Mouse (Mus musculus): ENCODE data around the gene Dcbld1. TPM values are rescaled to one million over a fixed set of nuclear protein-coding genes. Genes with fewer than 3 reads are reported as not detected.

The Dcbld1 gene
- polyA plus RNA-seq, 1 experiment from 2014 or later = 20.0 TPM

GRCm38 (mm10) chr10:52360241-52360735, 126.9 kb downstream of the Dcbld1 start:
- DNase-seq (ENCODE audit: low spot score) = no peak
- no peak overlapping the region for H3K27ac ChIP-seq
- H3K4me1 ChIP-seq (replicated peaks) = no peaks in the 10 kb centered on the region
- no peaks in the 10 kb centered on the region for H3K9me3 ChIP-seq
- peaks cover 16% of the 10 kb centered on the region for H3K36me3 ChIP-seq
- no peak overlapping the region for H3K4me3 ChIP-seq
- H3K27me3 ChIP-seq (ENCODE audit: insufficient read depth, poor library complexity, severe bottlenecking) = no peaks in the 10 kb centered on the region
- WGBS = 98% methylated on average over 4 of the region's 4 CpGs

- WGBS = 91% methylated on average over 9 of the region's 9 CpGs
- Histone ChIP-seq H3K4me3 (no peak overlapping the region), H3K36me3 (peaks cover 14% of the 10 kb centered on the region), H3K27me3 (ENCODE audit: insufficient read depth, poor library complexity, severe bottlenecking) (no peaks in the 10 kb centered on the region), H3K9me3 (no peaks in the 10 kb centered on the region), H3K4me1 (replicated peaks) (no peaks in the 10 kb centered on the region), H3K27ac (no peak overlapping the region)
- no peak for DNase-seq (ENCODE audit: low spot score)
Measured at GRCm38 (mm10) chr10:52360862-52361609, 127.6 kb downstream of the Dcbld1 start.

- WGBS = 94% methylated on average over 4 of the region's 4 CpGs
- Histone ChIP-seq H3K36me3 (no peaks in the 10 kb centered on the region), H3K9me3 (no peaks in the 10 kb centered on the region), H3K4me3 (no peak overlapping the region), H3K27ac (no peak overlapping the region), H3K27me3 (ENCODE audit: insufficient read depth, poor library complexity, severe bottlenecking) (no peaks in the 10 kb centered on the region), H3K4me1 (replicated peaks) (no peaks in the 10 kb centered on the region)
- no peak for DNase-seq (ENCODE audit: low spot score)
Measured at GRCm38 (mm10) chr10:52368376-52368775, 135.0 kb downstream of the Dcbld1 start.

Other genes starting within 250 kb of the Dcbld1 start
- gene Vgll2, start 211.1 kb upstream of the Dcbld1 start, polyA plus RNA-seq (2016; fragmentation: Nextera tagmentation; extraction: Ambion mirVana) = 1.4 and 1.6 TPM in 2 replicates
- gene Ros1, start 38.4 kb upstream of the Dcbld1 start, polyA plus RNA-seq (2016; fragmentation: Nextera tagmentation; extraction: Ambion mirVana) = 0.04 TPM in 1 of 2 replicates, not detected in the other
- not detected in 2 replicates for gene Gm26741, start 125.1 kb downstream of the Dcbld1 start, polyA plus RNA-seq (2016; fragmentation: Nextera tagmentation; extraction: Ambion mirVana)
- 17.7 and 18.0 TPM in 2 replicates for gene Gopc, start 148.5 kb downstream of the Dcbld1 start, polyA plus RNA-seq (2016; fragmentation: Nextera tagmentation; extraction: Ambion mirVana)
- gene Nepn, start 155.4 kb downstream of the Dcbld1 start, polyA plus RNA-seq (2016; fragmentation: Nextera tagmentation; extraction: Ambion mirVana) = not detected in 2 replicates
- gene Nus1, start 183.9 kb downstream of the Dcbld1 start, polyA plus RNA-seq (2016; fragmentation: Nextera tagmentation; extraction: Ambion mirVana) = 11.0 and 13.5 TPM in 2 replicates

Data from hindbrain, embryonic 10.5 days (tissue).